Mouse (Mus musculus) MEL (cell line): ENCODE data around the gene Ube2h. TPM values are rescaled to one million over a fixed set of nuclear protein-coding genes. Genes with fewer than 3 reads are reported as not detected.
A peak's percentile ranks its signal among the peaks of the same experiment; 100 is the strongest.

Experiments used
- DNase-seq: peaks from one replicate; pipeline ENCODE4 v3.0.0; 2011; ENCODE audit warnings: low read depth, low spot score
- H3K27ac ChIP-seq: 2 replicates; pipeline ENCODE4 v1.5.1; 2012; ENCODE audit warnings: low read depth, mild to moderate bottlenecking, control low read depth, low read length, moderate library complexity; ENCODE audit not compliant: control insufficient read depth
- H3K27me3 ChIP-seq, 2 experiments: fragments of 150-350 bp in 1 of 2; sonication (generic) in 1 of 2; 2 replicates each; pipeline ENCODE4 v1.6.1; 2012; ENCODE audit warnings: low read length in 2 of 2, mild to moderate bottlenecking in 2 of 2, improper control_type of control experiment in 1 of 2, moderate library complexity in 1 of 2; ENCODE audit not compliant: insufficient read depth in 2 of 2, control insufficient read depth in 1 of 2
- H3K36me3 ChIP-seq, 2 experiments: 2 replicates each; pipeline ENCODE4 v1.6.1; 2012 to 2014; ENCODE audit warnings: low read length in 2 of 2, improper control_type of control experiment in 1 of 2, inconsistent platforms in 1 of 2, mild to moderate bottlenecking in 1 of 2; ENCODE audit not compliant: insufficient read depth in 2 of 2, control insufficient read depth in 1 of 2
- H3K4me1 ChIP-seq, 2 experiments: fragments of 150-350 bp in 1 of 2; sonication (generic) in 1 of 2; 2 replicates each; pipeline ENCODE4 v1.6.1; 2012; ENCODE audit warnings: low read length in 2 of 2, improper control_type of control experiment in 1 of 2, mild to moderate bottlenecking in 1 of 2; ENCODE audit not compliant: insufficient read depth in 2 of 2, control insufficient read depth in 1 of 2
- H3K4me3 ChIP-seq, 2 experiments: fragments of 150-350 bp in 1 of 2; sonication (generic) in 1 of 2; 2 replicates each; pipeline ENCODE4 v1.5.1; 2012; ENCODE audit warnings: low read depth in 2 of 2, low read length in 2 of 2, mild to moderate bottlenecking in 2 of 2, moderate library complexity in 2 of 2, control low read depth in 1 of 2, improper control_type of control experiment in 1 of 2; ENCODE audit not compliant: control insufficient read depth in 1 of 2, insufficient read depth in 1 of 2
- H3K79me2 ChIP-seq: 2 replicates; pipeline ENCODE4 v1.6.1; 2012; ENCODE audit warnings: mild to moderate bottlenecking, low read length, moderate library complexity; ENCODE audit not compliant: control insufficient read depth, poor library complexity, insufficient read depth
- H3K9ac ChIP-seq: 2 replicates; pipeline ENCODE4 v1.6.1; 2012; ENCODE audit warnings: low read depth, mild to moderate bottlenecking, control low read depth, low read length, moderate library complexity; ENCODE audit not compliant: control insufficient read depth, poor library complexity, severe bottlenecking
- H3K9me3 ChIP-seq: fragments of 150-350 bp; sonication (generic); replicated peaks from 2 replicates; pipeline ENCODE4 v1.6.1; 2012; ENCODE audit warnings: mild to moderate bottlenecking, low read length, improper control_type of control experiment, moderate library complexity; ENCODE audit not compliant: insufficient read depth
- CHD2 ChIP-seq: IDR thresholded peaks from 2 replicates; pipeline ENCODE4 v1.6.1; 2011; ENCODE audit warnings: low read length, improper control_type of control experiment
- E2F4 ChIP-seq: IDR thresholded peaks from 2 replicates; pipeline ENCODE4 v1.6.1; 2011; ENCODE audit warnings: low read depth, low read length, improper control_type of control experiment, borderline replicate concordance
- EP300 ChIP-seq, 2 experiments: IDR thresholded peaks; 2 replicates each; pipeline ENCODE4 v1.6.1; 2011; ENCODE audit warnings: improper control_type of control experiment in 2 of 2, low read length in 2 of 2, low read depth in 1 of 2, mild to moderate bottlenecking in 1 of 2
- ETS1 ChIP-seq: IDR thresholded peaks from 2 replicates; pipeline ENCODE4 v1.6.1; 2012; ENCODE audit warnings: low read depth, mild to moderate bottlenecking, inconsistent platforms, low read length, improper control_type of control experiment, moderate library complexity
- GABPA ChIP-seq: IDR thresholded peaks from 2 replicates; pipeline ENCODE4 v1.6.1; 2012; ENCODE audit warnings: low read depth, mild to moderate bottlenecking, inconsistent platforms, low read length, improper control_type of control experiment, moderate library complexity
- GATA1 ChIP-seq: IDR thresholded peaks from 2 replicates; pipeline ENCODE4 v1.6.1; 2011; ENCODE audit warnings: low read depth, low read length, improper control_type of control experiment
- KAT2A ChIP-seq: conservative IDR thresholded peaks from 2 replicates; pipeline ENCODE4 v1.6.1; 2012; ENCODE audit warnings: low read depth, low read length, improper control_type of control experiment, inconsistent platforms
- MAFK ChIP-seq: IDR thresholded peaks from 2 replicates; pipeline ENCODE4 v1.6.1; 2011; ENCODE audit warnings: low read depth, mild to moderate bottlenecking, low read length, improper control_type of control experiment, borderline replicate concordance
- MAX ChIP-seq: IDR thresholded peaks from 2 replicates; pipeline ENCODE4 v1.6.1; 2011; ENCODE audit warnings: low read length, improper control_type of control experiment
- MAZ ChIP-seq: IDR thresholded peaks from 2 replicates; pipeline ENCODE4 v1.6.1; 2012; ENCODE audit warnings: low read depth, mild to moderate bottlenecking, inconsistent platforms, low read length, improper control_type of control experiment
- MEF2A ChIP-seq: IDR thresholded peaks from 2 replicates; pipeline ENCODE4 v1.6.1; 2014; ENCODE audit warnings: low read depth, mild to moderate bottlenecking, inconsistent platforms, low read length, improper control_type of control experiment; ENCODE audit not compliant: poor library complexity, insufficient replicate concordance, severe bottlenecking; ENCODE audit errors: extremely low read depth
- MXI1 ChIP-seq: IDR thresholded peaks from 2 replicates; pipeline ENCODE4 v1.6.1; 2011; ENCODE audit warnings: mild to moderate bottlenecking, low read depth, low read length, improper control_type of control experiment
- MYB ChIP-seq: IDR thresholded peaks from 2 replicates; pipeline ENCODE4 v1.6.1; 2011; ENCODE audit warnings: mild to moderate bottlenecking, low read depth, low read length, improper control_type of control experiment
- MYC ChIP-seq: IDR thresholded peaks from 2 replicates; pipeline ENCODE4 v1.6.1; 2011; ENCODE audit warnings: low read depth, mild to moderate bottlenecking, low read length, improper control_type of control experiment, moderate library complexity
- POLR2AphosphoS2 ChIP-seq: IDR thresholded peaks from 2 replicates; pipeline ENCODE4 v1.6.1; 2011; ENCODE audit warnings: low read length, improper control_type of control experiment
- POLR2AphosphoS5 ChIP-seq: IDR thresholded peaks from 2 replicates; pipeline ENCODE4 v1.6.1; 2012; ENCODE audit warnings: low read depth, borderline replicate concordance, mild to moderate bottlenecking, inconsistent platforms, low read length, moderate library complexity, mixed read lengths
- RAD21 ChIP-seq: IDR thresholded peaks from 2 replicates; pipeline ENCODE4 v1.6.1; 2011; ENCODE audit warnings: mild to moderate bottlenecking, low read depth, low read length, improper control_type of control experiment
- RCOR1 ChIP-seq: IDR thresholded peaks from 2 replicates; pipeline ENCODE4 v1.6.1; 2012; ENCODE audit warnings: low read depth, mild to moderate bottlenecking, inconsistent platforms, low read length, improper control_type of control experiment
- SIN3A ChIP-seq: IDR thresholded peaks from 2 replicates; pipeline ENCODE4 v1.6.1; 2012; ENCODE audit warnings: low read length, improper control_type of control experiment, inconsistent platforms
- TAL1 ChIP-seq: IDR thresholded peaks from 2 replicates; pipeline ENCODE4 v1.6.1; 2012; ENCODE audit warnings: mild to moderate bottlenecking, inconsistent platforms, low read length, moderate library complexity, mixed read lengths
- TBP ChIP-seq: IDR thresholded peaks from 2 replicates; pipeline ENCODE4 v1.8.0; 2011; ENCODE audit warnings: low read depth, low read length, improper control_type of control experiment
- TCF12 ChIP-seq: IDR thresholded peaks from 2 replicates; pipeline ENCODE4 v1.6.1; 2014; ENCODE audit warnings: low read depth, mild to moderate bottlenecking, inconsistent platforms, low read length, improper control_type of control experiment, moderate library complexity
- UBTF ChIP-seq: IDR thresholded peaks from 2 replicates; pipeline ENCODE4 v1.6.1; 2012; ENCODE audit warnings: low read depth, mild to moderate bottlenecking, inconsistent platforms, low read length, improper control_type of control experiment, moderate library complexity, borderline replicate concordance; ENCODE audit not compliant: insufficient read depth
- USF1 ChIP-seq: IDR thresholded peaks from 2 replicates; pipeline ENCODE4 v1.6.1; 2014; ENCODE audit warnings: low read depth, mild to moderate bottlenecking, inconsistent platforms, low read length, improper control_type of control experiment, moderate library complexity
- USF2 ChIP-seq, 2 experiments: IDR thresholded peaks; 2 replicates each; pipeline ENCODE4 v1.6.1; 2011 to 2012; ENCODE audit warnings: improper control_type of control experiment in 2 of 2, low read length in 2 of 2, borderline replicate concordance in 1 of 2, inconsistent platforms in 1 of 2, low read depth in 1 of 2, mild to moderate bottlenecking in 1 of 2; ENCODE audit not compliant: insufficient read depth in 1 of 2
- ZKSCAN1 ChIP-seq: IDR thresholded peaks from 2 replicates; pipeline ENCODE4 v1.6.1; 2012; ENCODE audit warnings: low read depth, mild to moderate bottlenecking, inconsistent platforms, low read length, improper control_type of control experiment, moderate library complexity
- ZNF384 ChIP-seq: IDR thresholded peaks from 2 replicates; pipeline ENCODE4 v1.6.1; 2012; ENCODE audit warnings: low read depth, mild to moderate bottlenecking, inconsistent platforms, low read length, improper control_type of control experiment
- polyA plus RNA-seq, 2 experiments: library from polyadenylated mRNA; stranded (reverse) in 1 of 2; unstranded in 1 of 2; fragments of >175 nt in 1 of 2; fragments of >200 nt in 1 of 2; gene quantifications; 2 replicates each; pipeline versions ENCODE4 v1.2.1 to v1.2.4; 2012; ENCODE audit warnings: low replicate concordance in 2 of 2, low read depth in 1 of 2; ENCODE audit not compliant: insufficient read length in 2 of 2, insufficient read depth in 1 of 2, missing spikeins in 1 of 2
- total RNA-seq: library from RNA; depleted of rRNA; stranded (reverse); fragments of 300-350 nt; gene quantifications from 2 replicates; pipeline ENCODE4 v1.2.3, GENCODE M21; 2012

Gene Ube2h
- total and polyA plus RNA-seq, 3 experiments, result 4.2 to 7.4 TPM; not detected in 1

DNA sequence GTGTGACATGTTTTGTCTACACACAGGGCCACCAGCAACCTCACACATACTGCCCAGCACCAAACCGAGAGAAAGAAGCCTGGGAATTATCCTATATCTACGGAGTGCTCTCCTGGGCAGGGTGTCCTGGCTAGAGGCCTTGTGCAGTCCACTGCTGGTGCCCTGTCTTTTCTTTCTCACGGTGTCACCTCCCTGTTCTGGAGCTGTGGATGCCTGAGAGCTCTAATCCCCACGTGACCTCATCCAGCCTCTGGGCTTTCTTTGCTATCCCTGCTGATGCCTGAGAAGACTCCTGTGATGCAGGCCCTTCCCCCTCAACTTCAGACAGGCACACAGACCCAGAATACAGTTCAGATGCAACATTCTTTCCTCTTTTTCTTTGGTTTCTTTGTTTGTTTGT, 4.4 kb upstream of the Ube2h start:
- Histone ChIP-seq H3K9me3 (no peaks in the 10 kb centered on the region; the same call in 1 of the 2 replicates), H3K4me3 (no peak overlapping the region), H3K27me3 (no peaks in the 10 kb centered on the region), H3K4me1 (peaks cover 0 to 11% of the 10 kb centered on the region in 2 experiments; a peak in 1 of 4 replicates), H3K27ac (no peak overlapping the region), H3K9ac (no peak overlapping the region), H3K79me2 (no peaks in the 10 kb centered on the region), H3K36me3 (peaks cover 0 to 6% of the 10 kb centered on the region in 2 experiments; a peak in 2 of 4 replicates)
- TF ChIP-seq E2F4 (no peak), EP300 (IDR thresholded peaks at IDR 0.05; ENCODE audit: low read depth in 1 of 2, low read length in 2 of 2) (no peak), MXI1 (no peak)
- DNase-seq, result no peak

- Histone ChIP-seq H3K36me3 (peaks cover 0 to 6% of the 10 kb centered on the region in 2 experiments; a peak in 2 of 4 replicates), H3K4me3 (peak overlapping the region; percentile 13 to 24; a peak in 2 of 4 replicates), H3K9ac (peak overlapping the region; percentile 40; the same call in 1 of the 2 replicates), H3K4me1 (peaks cover 2 to 11% of the 10 kb centered on the region in 2 experiments; a peak in 2 of 4 replicates), H3K27ac (peak overlapping the region; percentile 32), H3K79me2 (no peaks in the 10 kb centered on the region), H3K27me3 (no peaks in the 10 kb centered on the region), H3K9me3 (no peaks in the 10 kb centered on the region)
- DNase-seq, result peak; percentile 79
- TF ChIP-seq KAT2A, result no peak
- peak; percentile 78 for TF ChIP-seq RCOR1
- peak; percentile 87 for TF ChIP-seq ETS1
- TF ChIP-seq EP300 (IDR thresholded peaks at IDR 0.05; ENCODE audit: low read depth in 1 of 2, low read length in 2 of 2), result peak; percentile 73 to 81
- TF ChIP-seq MAFK, result no peak
- TF ChIP-seq GATA1, result peak; percentile 84
- TF ChIP-seq MXI1, result peak; percentile 52; the same call in 1 of the 2 replicates
- no peak for TF ChIP-seq MYB
- no peak for TF ChIP-seq POLR2AphosphoS5
- no peak for TF ChIP-seq RAD21
- TF ChIP-seq MAZ, result no peak
- no peak for TF ChIP-seq MAX
- TF ChIP-seq POLR2AphosphoS2, result no peak
- TF ChIP-seq MEF2A, result no peak
- no peak for TF ChIP-seq ZNF384
- TF ChIP-seq TCF12, result peak; percentile 90
- no peak for TF ChIP-seq USF2 (IDR thresholded peaks at IDR 0.05; ENCODE audit: borderline replicate concordance in 1 of 2, insufficient read depth in 1 of 2, low read depth in 1 of 2, low read length in 2 of 2)
- no peak for TF ChIP-seq GABPA
- TF ChIP-seq MYC, result no peak
- no peak for TF ChIP-seq TBP
- TF ChIP-seq E2F4, result no peak
- peak; percentile 64 for TF ChIP-seq SIN3A
- no peak for TF ChIP-seq USF1
- no peak for TF ChIP-seq ZKSCAN1
- TF ChIP-seq UBTF, result no peak
- no peak for TF ChIP-seq CHD2
- TF ChIP-seq TAL1, result peak; percentile 92
Measured at GRCm38 (mm10) chr6:30307691-30308090, 3.4 kb upstream of the Ube2h start.
